Mouse (Mus musculus): ENCODE data around the gene Vmn1r205.
"Not testable (repeated sequence)": the region's sequence is repeated elsewhere in the genome, so short reads cannot be mapped to it uniquely, and the experiment has no call there.

Gene Vmn1r205

DNA sequence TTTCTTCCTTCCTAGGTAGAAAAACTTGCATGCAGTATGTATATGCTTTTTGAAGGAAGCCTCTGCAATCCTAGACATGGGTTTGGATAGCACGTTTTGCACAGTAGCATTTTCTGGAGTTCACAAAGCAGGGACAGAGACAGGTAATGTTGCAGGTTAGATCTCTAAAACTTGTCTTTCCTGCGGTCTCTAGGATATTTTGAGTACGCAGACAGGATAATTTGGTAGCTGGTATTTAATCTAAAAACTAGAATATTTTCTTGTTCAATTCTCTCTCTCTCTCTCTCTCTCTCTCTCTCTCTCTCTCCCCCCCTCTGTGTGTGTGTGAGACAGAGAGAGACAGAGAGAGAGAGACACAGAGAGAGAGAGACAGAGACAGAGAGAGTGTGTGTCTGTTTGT is at the start of gene Vmn1r205:
Gene Vmn1r205 (minus strand): TSS at position 101 of the 400 bp plus-strand sequence.
- in situ Hi-C loops (cut with MboI; ENCODE audit: low pct_unique_long_range_greater_than_20kb in 1 of 2, low sequenced_read_pairs in 2 of 2, unreplicated experiment in 1 of 2) = no loop called here

DNA sequence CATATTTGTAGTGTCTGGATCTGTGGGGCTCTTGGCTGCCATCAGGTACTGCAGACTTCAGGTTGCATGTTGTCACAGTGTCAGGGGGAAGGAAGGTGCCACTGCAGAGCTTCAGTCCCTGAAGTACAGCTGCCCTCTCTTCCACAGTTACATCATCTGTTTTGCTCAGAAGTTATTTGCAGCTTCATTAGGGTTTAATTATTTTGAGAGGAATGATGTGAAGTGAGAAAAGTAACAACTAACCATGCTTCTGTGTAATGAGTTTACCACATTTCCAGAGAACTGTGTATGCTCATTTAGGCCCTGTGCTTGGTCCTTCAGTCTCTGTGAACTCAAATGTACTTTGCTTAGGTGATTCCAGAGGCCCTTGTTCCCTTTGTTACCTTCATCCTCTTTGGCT is 31.4 kb upstream of the Vmn1r205 start, which contains the start of gene Vmn1r206:
Gene Vmn1r206 (minus strand): TSS at position 101 of the 400 bp plus-strand sequence.
- in situ Hi-C loops (cut with MboI; ENCODE audit: low pct_unique_long_range_greater_than_20kb in 1 of 2, low sequenced_read_pairs in 2 of 2, unreplicated experiment in 1 of 2) = not testable (repeated sequence)

DNA sequence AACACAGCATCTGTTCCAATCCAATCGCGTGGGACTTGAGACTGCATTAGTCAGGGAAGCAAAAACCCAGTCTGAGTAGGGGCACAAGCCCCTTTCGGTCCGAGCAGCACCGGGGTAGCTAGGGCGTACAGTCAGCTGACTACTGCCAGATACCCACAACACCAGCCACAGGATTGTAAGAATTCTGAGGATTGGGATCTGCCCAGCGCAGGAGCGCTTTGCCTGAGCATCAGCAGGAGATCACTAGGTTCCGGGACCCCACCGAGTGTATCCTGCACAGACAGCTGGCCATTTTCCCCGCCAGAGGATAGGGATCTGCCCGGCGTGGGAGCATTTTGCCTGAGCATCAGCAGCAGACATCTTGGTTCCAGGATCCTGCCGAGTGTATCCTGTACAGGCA is 9.5 kb downstream of the Vmn1r205 start:
- in situ Hi-C loops (cut with MboI; ENCODE audit: low pct_unique_long_range_greater_than_20kb in 1 of 2, low sequenced_read_pairs in 2 of 2, unreplicated experiment in 1 of 2) = not testable (repeated sequence)

DNA sequence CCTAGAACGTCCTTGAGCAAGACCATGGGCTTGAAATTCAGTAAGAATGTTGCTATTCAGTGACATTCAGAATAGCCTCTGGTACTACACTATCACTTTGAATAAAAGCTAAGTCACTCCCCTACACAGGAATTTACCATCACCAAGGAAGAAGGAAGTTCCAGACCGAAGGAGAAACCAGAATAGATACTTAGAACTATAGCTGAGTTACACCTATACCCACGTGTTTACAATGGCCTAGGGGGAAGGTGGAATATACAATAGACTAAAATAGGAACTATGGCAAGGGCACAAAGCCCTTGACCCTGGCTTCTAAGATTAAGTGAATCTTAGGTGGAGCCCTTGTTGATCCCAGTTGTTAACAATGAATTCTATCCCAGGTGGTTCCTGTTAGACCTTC is 17.9 kb downstream of the Vmn1r205 start:
- in situ Hi-C loops (cut with MboI; ENCODE audit: low pct_unique_long_range_greater_than_20kb in 1 of 2, low sequenced_read_pairs in 2 of 2, unreplicated experiment in 1 of 2) = not testable (repeated sequence)

DNA sequence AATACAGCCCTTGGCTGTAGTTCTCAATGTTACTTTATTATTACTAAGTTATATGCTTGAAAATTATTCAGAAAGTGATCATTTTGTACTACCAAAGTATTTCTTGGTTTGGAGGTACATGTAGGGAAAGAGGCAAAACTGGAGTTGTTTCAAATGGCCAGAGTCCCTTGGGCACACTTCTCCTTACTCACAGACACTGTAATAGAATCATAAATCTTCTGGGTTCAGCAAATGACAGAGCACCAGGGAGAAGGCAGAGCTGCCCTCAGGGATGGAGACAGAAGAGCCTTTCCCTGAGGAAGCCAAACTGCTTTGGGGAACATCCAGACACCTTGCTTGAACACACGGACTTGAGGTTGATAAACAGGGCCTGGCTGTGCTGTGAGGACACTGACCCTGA is 39.9 kb downstream of the Vmn1r205 start, which contains the start of gene Vmn1r204:
Gene Vmn1r204 (plus strand): TSS at position 301 of the 400 bp plus-strand sequence.
- in situ Hi-C loops (cut with MboI; ENCODE audit: low pct_unique_long_range_greater_than_20kb in 1 of 2, low sequenced_read_pairs in 2 of 2, unreplicated experiment in 1 of 2) = not testable (repeated sequence)

Measured in mouse embryonic stem cell (cell line).